Mouse (Mus musculus): Measurements from ENCODE around the gene Foxn3.

Foxn3 gene

GRCm38 (mm10) chr12:99467884-99468311 lies 95.5 kb downstream of the Foxn3 start:
- DNase-seq (ENCODE audit: low read depth in 2 of 2, low spot score in 2 of 2): peak; percentile 26 to 44

GRCm38 (mm10) chr12:99467256-99467883 lies 96.0 kb downstream of the Foxn3 start:
- no peak for DNase-seq (ENCODE audit: low read depth in 2 of 2, low spot score in 2 of 2)

- no peak for DNase-seq (ENCODE audit: low read depth in 2 of 2, low spot score in 2 of 2)
Measured at GRCm38 (mm10) chr12:99466426-99466825, 97.0 kb downstream of the Foxn3 start.

DNA sequence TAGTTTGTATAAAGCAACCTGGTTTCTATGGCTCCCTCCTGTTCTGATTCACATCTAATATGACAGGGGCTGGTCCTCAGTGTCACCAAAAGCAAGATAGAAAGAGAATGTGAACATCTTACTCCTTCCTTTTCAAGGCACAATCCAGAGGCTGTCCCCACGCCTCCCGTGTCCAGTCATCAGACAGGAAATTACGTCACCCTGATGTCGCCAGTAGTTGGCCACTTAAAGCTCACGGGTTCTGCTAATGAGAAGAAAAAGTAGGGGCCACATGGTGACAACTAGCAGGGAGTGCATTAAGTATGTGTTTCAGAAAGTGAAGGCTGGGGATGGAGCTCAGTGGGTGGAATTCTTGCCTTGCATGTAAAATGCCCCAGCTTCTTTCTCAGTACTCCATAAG lies 99.1 kb downstream of the Foxn3 start:
- DNase-seq (ENCODE audit: low read depth in 2 of 2, low spot score in 2 of 2): no peak

DNA sequence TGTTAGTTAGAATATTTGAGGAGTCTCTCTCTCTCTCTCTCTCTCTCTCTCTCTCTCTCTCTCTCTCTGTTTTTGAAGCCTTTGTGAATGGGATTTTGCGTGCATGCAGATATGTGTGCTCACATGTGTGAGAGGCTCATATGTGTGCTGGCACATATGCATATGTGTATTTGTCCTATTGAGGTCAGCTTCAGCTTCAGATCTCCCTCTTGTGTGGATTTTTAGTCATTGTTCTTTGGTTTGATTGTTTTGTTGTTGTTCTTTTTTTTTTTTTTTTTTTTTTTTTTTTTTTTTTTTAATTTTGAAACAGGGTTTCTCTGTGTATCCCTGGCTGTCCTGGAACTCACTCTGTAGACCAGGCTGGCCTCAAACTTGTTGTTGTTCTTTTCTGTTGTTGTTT lies 100.5 kb downstream of the Foxn3 start:
- no peak for DNase-seq (ENCODE audit: low read depth in 2 of 2, low spot score in 2 of 2)

GRCm38 (mm10) chr12:99462302-99462701 lies 101.1 kb downstream of the Foxn3 start:
- no peak for DNase-seq (ENCODE audit: low read depth in 2 of 2, low spot score in 2 of 2)

- DNase-seq (ENCODE audit: low read depth in 2 of 2, low spot score in 2 of 2): no peak
Measured at GRCm38 (mm10) chr12:99457521-99458205, 105.7 kb downstream of the Foxn3 start.

DNA sequence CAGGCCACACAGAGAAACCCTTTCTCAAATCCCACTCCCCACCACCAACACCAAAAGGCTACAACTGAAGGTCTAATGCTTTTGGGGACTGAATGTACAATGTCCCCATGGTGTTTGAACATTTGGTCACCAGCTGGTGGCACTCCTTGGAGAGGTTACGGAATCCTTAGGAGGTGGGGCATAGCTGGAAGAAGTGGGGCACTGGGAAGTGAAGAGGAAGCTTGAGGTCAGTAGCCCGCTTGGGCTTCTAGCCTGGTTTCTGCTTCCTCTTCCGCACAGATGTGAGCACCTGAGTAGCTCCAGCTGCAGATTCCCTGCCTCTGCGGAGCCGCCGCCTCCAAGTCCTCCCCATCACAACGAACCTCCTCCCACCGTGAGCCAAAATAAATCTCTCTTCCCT lies 107.8 kb downstream of the Foxn3 start:
- DNase-seq (ENCODE audit: low read depth in 2 of 2, low spot score in 2 of 2): no peak

- no peak for DNase-seq (ENCODE audit: low read depth in 2 of 2, low spot score in 2 of 2)
Measured at GRCm38 (mm10) chr12:99454394-99454793, 109.0 kb downstream of the Foxn3 start.

- no peak for DNase-seq (ENCODE audit: low read depth in 2 of 2, low spot score in 2 of 2)
Measured at GRCm38 (mm10) chr12:99453797-99454196, 109.6 kb downstream of the Foxn3 start.

- no peak for DNase-seq (ENCODE audit: low read depth in 2 of 2, low spot score in 2 of 2)
Measured at GRCm38 (mm10) chr12:99450076-99450475, 113.3 kb downstream of the Foxn3 start.

GRCm38 (mm10) chr12:99447791-99448190 lies 115.6 kb downstream of the Foxn3 start:
- no peak for DNase-seq (ENCODE audit: low read depth in 2 of 2, low spot score in 2 of 2)

GRCm38 (mm10) chr12:99445018-99445674 lies 118.2 kb downstream of the Foxn3 start:
- no peak for DNase-seq (ENCODE audit: low read depth in 2 of 2, low spot score in 2 of 2)

DNA sequence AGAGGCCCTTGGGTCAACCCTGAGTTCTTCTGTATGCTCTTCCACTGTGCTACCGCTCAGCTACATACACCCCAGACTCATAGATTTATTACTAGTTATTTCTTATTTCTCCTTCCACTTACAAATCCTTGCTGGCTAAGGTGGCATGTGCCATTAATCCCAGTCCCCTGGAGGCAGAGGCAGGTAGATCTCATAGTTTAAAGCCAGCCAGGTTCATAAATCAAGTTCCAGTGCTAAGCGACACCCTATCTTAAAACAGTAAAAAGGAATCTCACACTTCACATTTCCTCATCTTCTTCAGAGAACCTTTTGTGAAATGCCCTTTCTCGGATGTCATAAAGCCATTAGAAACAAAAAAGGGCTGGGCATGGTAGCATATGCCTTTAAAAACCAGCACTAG lies 120.6 kb downstream of the Foxn3 start:
- DNase-seq (ENCODE audit: low read depth in 2 of 2, low spot score in 2 of 2): no peak

GRCm38 (mm10) chr12:99440953-99441352 lies 122.4 kb downstream of the Foxn3 start:
- DNase-seq (ENCODE audit: low read depth in 2 of 2, low spot score in 2 of 2): no peak

- DNase-seq (ENCODE audit: low read depth in 2 of 2, low spot score in 2 of 2): no peak
Measured at GRCm38 (mm10) chr12:99440022-99440421, 123.4 kb downstream of the Foxn3 start.

- no peak for DNase-seq (ENCODE audit: low read depth in 2 of 2, low spot score in 2 of 2)
Measured at GRCm38 (mm10) chr12:99435189-99435588, 128.2 kb downstream of the Foxn3 start.

DNA sequence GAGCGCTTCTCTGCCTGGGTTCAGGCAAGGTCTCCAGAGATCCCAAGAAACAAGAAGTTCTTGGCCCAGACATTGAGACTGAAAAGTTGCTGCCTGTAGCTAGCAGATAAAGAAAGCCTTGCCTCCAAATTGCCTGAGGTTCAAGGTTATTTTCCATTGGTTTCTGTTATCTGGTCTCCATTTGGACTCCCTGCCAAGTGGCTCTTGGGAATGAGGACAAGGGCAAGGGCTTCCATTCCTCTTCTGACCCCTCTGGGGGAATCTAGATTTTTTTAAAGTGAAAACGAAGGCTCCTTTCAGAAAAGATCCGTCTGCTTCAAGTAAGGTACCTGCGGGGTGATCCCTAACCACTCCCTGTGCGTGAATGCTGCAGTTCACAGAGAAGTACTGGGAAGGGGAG lies 130.0 kb downstream of the Foxn3 start:
- DNase-seq (ENCODE audit: low read depth in 2 of 2, low spot score in 2 of 2): no peak

DNA sequence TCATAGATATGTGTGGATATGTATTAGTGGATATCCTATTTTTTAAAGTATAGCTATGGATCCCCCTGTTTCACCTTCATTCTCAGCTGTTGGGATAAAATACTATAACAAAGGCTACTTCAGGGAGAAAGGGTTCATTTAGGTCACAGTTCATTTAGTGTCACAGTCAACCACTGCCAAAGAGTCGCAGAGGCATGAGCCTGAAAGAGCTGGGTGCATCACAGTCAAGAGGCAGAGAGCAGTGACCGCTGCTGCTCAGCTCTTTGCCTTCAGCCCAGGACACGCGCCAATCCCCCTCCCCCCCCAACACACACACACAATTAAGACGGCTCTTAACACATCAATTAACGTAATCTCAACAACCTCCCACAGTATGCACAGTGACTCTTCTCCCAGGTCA lies 131.8 kb downstream of the Foxn3 start:
- no peak for DNase-seq (ENCODE audit: low read depth in 2 of 2, low spot score in 2 of 2)

DNA sequence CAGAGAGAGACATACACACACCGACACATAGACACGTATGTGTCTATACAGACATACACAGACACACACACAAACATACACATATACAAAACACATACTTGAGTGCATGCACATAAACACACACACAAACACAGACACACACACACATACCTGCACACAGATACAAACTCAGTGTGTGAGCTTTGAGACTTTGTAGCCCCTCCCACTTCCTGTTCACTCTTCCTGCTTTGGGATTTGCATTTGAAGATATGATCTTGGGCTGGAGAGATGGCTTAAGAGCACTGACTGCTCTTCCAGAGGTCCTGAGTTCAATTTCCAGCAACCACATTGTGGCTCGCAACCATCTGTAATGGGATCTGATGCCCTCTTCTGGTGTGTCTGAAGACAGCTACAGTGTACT lies 132.4 kb downstream of the Foxn3 start:
- no peak for DNase-seq (ENCODE audit: low read depth in 2 of 2, low spot score in 2 of 2)

DNA sequence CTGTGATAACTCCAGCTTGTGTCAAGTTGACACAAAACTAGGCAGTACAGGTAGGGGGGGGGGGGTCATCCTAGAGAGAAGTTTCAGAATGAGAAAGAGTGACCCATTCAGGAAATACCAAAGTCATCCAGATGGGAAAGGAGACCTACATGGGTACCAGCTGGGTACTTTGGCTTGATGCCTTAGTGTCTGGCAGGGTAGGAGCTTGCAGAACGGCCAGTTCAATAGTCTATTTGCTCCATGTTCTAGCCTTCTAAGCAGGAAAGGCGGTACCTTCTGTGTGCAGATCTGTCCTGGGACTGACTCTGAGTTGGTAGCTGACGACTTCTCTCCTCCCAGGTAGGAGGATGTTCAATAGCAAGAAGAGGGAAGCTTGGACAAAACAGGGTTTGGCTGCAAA lies 134.3 kb downstream of the Foxn3 start:
- no peak for DNase-seq (ENCODE audit: low read depth in 2 of 2, low spot score in 2 of 2)

GRCm38 (mm10) chr12:99426207-99426916 lies 137.0 kb downstream of the Foxn3 start:
- no peak for DNase-seq (ENCODE audit: low read depth in 2 of 2, low spot score in 2 of 2)
